In the genomic region with DNA sequence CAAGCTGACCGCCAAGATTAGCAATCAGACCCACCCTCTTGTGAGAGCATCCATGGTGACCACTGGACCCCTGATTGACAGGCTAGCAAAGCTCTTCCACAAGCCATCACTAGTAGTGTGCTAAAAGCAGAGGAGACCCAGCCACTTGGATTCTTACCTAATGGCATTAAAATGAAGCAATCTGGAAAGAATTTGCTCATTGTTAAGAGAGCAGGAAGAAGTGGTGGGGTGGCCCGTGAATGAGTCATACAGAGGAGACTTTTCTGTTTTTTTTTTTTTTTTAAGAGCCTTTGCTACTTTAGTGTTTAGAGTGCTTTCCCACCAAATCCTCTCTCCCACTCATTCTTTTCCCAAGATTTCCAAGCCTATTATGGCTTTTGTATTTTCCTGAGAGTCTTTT, we compare ENCODE assay signal across 14 mouse cellular contexts. TPM values are rescaled to one million over a fixed set of nuclear protein-coding genes. Genes with fewer than 3 reads are reported as not detected.
DNase-seq lines count a peak whose midpoint lies in the region; ATAC-seq and TF ChIP-seq lines count a peak whose summit lies in the region.
"Had no signal": no experiment of that assay in that cellular context is flagged by ENCODE, and none has a peak within 500 bp of the region (broad histone marks: within the 10 kb centered on the region; RNA-seq: fewer than 3 reads in every experiment).

No protein-coding gene starts in this region.

- no peak for TF ChIP-seq CTCF in heart, adult 2 months (IDR thresholded peaks at IDR 0.05)

- DNase-seq in heart, adult 2 months, result no peak
- no peak for DNase-seq in heart, postnatal 14 days
- DNase-seq in adipocyte (ENCODE audit: low spot score), result peak; percentile 10
- no peak for DNase-seq in testis, postnatal 14 days (ENCODE audit: low spot score)
- DNase-seq in thymus, postnatal 14 days, result no peak
- DNase-seq: adrenal gland, postnatal 10 days; cerebellum, adult 8-10 months; layer of hippocampus, adult 9-11 months had no signal

- H3K4me3 ChIP-seq in heart, adult 2 months, result no peak overlapping the region
- H3K4me3 ChIP-seq in heart, embryonic 15.5 days, result no peak overlapping the region
- H3K4me3 ChIP-seq: neural tube, embryonic 13.5 days had no signal

- no peaks in the 10 kb centered on the region for H3K79me2 ChIP-seq in heart, adult 2 months (replicated peaks; ENCODE audit: control insufficient read depth, insufficient read depth, low read length)

- no peaks in the 10 kb centered on the region for H3K27me3 ChIP-seq in heart, adult 2 months (ENCODE audit: control insufficient read depth, insufficient read depth, low read length)
- H3K27me3 ChIP-seq in heart, embryonic 15.5 days, result no peaks in the 10 kb centered on the region
- H3K27me3 ChIP-seq: neural tube, embryonic 13.5 days had no signal

- TF ChIP-seq EP300 in heart, adult 2 months (IDR thresholded peaks at IDR 0.05; ENCODE audit: insufficient read depth, low read depth, low read length), result no peak

- peak; percentile 58; the same call in 1 of the 2 replicates for ATAC-seq in heart, embryonic 15.5 days (replicated peaks; ENCODE audit: insufficient number of reproducible peaks, insufficient read depth, low FRiP score, low read depth)
- peak; percentile 88 for ATAC-seq in megakaryocyte progenitor cell, adult 5-6 weeks (replicated peaks; ENCODE audit: poor library complexity)
- no peak for ATAC-seq in erythroid progenitor cell, adult 5-6 weeks (replicated peaks; ENCODE audit: low FRiP score, poor library complexity, severe bottlenecking)
- ATAC-seq: intestine, postnatal 0 days had no signal

- H3K36me3 ChIP-seq in heart, adult 2 months (ENCODE audit: control insufficient read depth, insufficient read depth, low read length), result no peaks in the 10 kb centered on the region
- H3K36me3 ChIP-seq in heart, embryonic 15.5 days, result no peaks in the 10 kb centered on the region
- H3K36me3 ChIP-seq: neural tube, embryonic 13.5 days had no signal

- peak overlapping the region; percentile 47 for H3K27ac ChIP-seq in heart, adult 2 months
- H3K27ac ChIP-seq in heart, embryonic 15.5 days, result peak overlapping the region; percentile 64
- H3K27ac ChIP-seq: neural tube, embryonic 13.5 days had no signal

- peaks cover 3% of the 10 kb centered on the region for H3K4me1 ChIP-seq in heart, adult 2 months (ENCODE audit: control insufficient read depth, insufficient read depth, low read length)
- peaks cover 18% of the 10 kb centered on the region for H3K4me1 ChIP-seq in heart, embryonic 15.5 days (replicated peaks)
- H3K4me1 ChIP-seq: neural tube, embryonic 13.5 days had no signal

- H3K9ac ChIP-seq in heart, adult 2 months (ENCODE audit: low read depth, low read length), result no peak overlapping the region
- no peak overlapping the region for H3K9ac ChIP-seq in heart, embryonic 15.5 days
- H3K9ac ChIP-seq: neural tube, embryonic 13.5 days had no signal

- 22% methylated on average over 2 of the region's 2 CpGs for WGBS in heart, adult 2 months
- 42% methylated on average over 2 of the region's 2 CpGs for WGBS in heart, embryonic 15.5 days

- intact Hi-C loops in heart, adult 2 months (cut with DNase I), result loop anchor here (5.0 kb wide), 1 partner anchor 57 kb away; no protein-coding TSS in a partner anchor
- intact Hi-C loops in heart, postnatal 14 days (cut with DNase I), result no loop called here

- no peak for TF ChIP-seq POLR2A in heart, adult 2 months (IDR thresholded peaks at IDR 0.05; ENCODE audit: insufficient read depth, low read depth, low read length)

- H3K9me3 ChIP-seq in heart, embryonic 15.5 days (replicated peaks), result no peaks in the 10 kb centered on the region
- H3K9me3 ChIP-seq: neural tube, embryonic 13.5 days had no signal

- H3K4me2 ChIP-seq in heart, embryonic 15.5 days, result no peak overlapping the region
- H3K4me2 ChIP-seq: midbrain, embryonic 11.5 days; neural tube, embryonic 13.5 days had no signal

RNA-seq across cellular contexts. Expression of a gene that starts 35.9 kb away (rescaled TPM):
- total RNA-seq in heart, adult 2 months (2021), result 1 to 10 TPM; 1.5 to 2.1 TPM
- 0.43 and 0.70 TPM in 2 replicates for polyA plus RNA-seq in heart, adult 2 months (2012; rRNA removed)
- total RNA-seq in heart, postnatal 14 days (2021), result 1 to 10 TPM; 1.7 to 1.8 TPM
- polyA plus RNA-seq in heart, embryonic 15.5 days (2015; fragmentation: Nextera tagmentation; extraction: Ambion mirVana), result 5.2 and 7.2 TPM in 2 replicates
- total RNA-seq in megakaryocyte progenitor cell, adult 5-6 weeks (2015), result 27.6 and 28.0 TPM in 2 replicates
- 14.2 and 15.2 TPM in 2 replicates for total RNA-seq in megakaryocyte progenitor cell, adult 5-6 weeks (2017)
- total RNA-seq in erythroid progenitor cell, adult 5-6 weeks (2015; ENCODE audit: low replicate concordance), result 4.7 and 5.9 TPM in 2 replicates
- 1.7 TPM in 1 of 2 replicates, not detected in the other for total RNA-seq in erythroid progenitor cell, adult 5-6 weeks (2017; ENCODE audit: low replicate concordance)
